Comparison of ENCODE assay signal across 7 mouse cellular contexts in genomic region chr2:179193507-179194160, GRCm38 (mm10).
DNase-seq lines count a peak whose midpoint lies in the region; ATAC-seq and TF ChIP-seq lines count a peak whose summit lies in the region.

No protein-coding gene starts in this region.

- 39% methylated on average over 9 of the region's 9 CpGs for WGBS in heart, adult 2 months
- 42% methylated on average over 9 of the region's 9 CpGs for WGBS in limb, embryonic 10.5 days
- WGBS in midbrain, embryonic 16.5 days = 31% methylated on average over 9 of the region's 9 CpGs
- 32% methylated on average over 9 of the region's 9 CpGs for WGBS in stomach, embryonic 15.5 days

- peak; percentile 46; the same call in 1 of the 2 replicates for ATAC-seq in midbrain, embryonic 16.5 days
- ATAC-seq in stomach, embryonic 15.5 days (ENCODE audit: insufficient read depth, low FRiP score, low read depth) = peak; percentile 47

- TF ChIP-seq POLR2A in heart, adult 2 months (IDR thresholded peaks at IDR 0.05; ENCODE audit: insufficient read depth, low read depth, low read length) = no peak

- no peaks in the 10 kb centered on the region for H3K27me3 ChIP-seq in heart, adult 2 months (ENCODE audit: control insufficient read depth, insufficient read depth, low read length)
- no peaks in the 10 kb centered on the region for H3K27me3 ChIP-seq in limb, embryonic 10.5 days (ENCODE audit: low read depth, poor library complexity, severe bottlenecking)
- peaks cover 3% of the 10 kb centered on the region; the same call in 1 of the 2 replicates for H3K27me3 ChIP-seq in midbrain, embryonic 16.5 days (ENCODE audit: control insufficient read depth, insufficient read depth, low read depth, low read length)
- H3K27me3 ChIP-seq in stomach, embryonic 15.5 days (replicated peaks) = no peaks in the 10 kb centered on the region

- no peaks in the 10 kb centered on the region for H3K79me2 ChIP-seq in heart, adult 2 months (replicated peaks; ENCODE audit: control insufficient read depth, insufficient read depth, low read length)

- H3K36me3 ChIP-seq in heart, adult 2 months (ENCODE audit: control insufficient read depth, insufficient read depth, low read length) = no peaks in the 10 kb centered on the region
- H3K36me3 ChIP-seq in limb, embryonic 10.5 days = no peaks in the 10 kb centered on the region
- H3K36me3 ChIP-seq in midbrain, embryonic 16.5 days (ENCODE audit: control insufficient read depth, insufficient read depth, low read length) = no peaks in the 10 kb centered on the region
- no peaks in the 10 kb centered on the region for H3K36me3 ChIP-seq in stomach, embryonic 15.5 days

- H3K4me1 ChIP-seq in heart, adult 2 months (ENCODE audit: control insufficient read depth, insufficient read depth, low read length) = no peaks in the 10 kb centered on the region
- no peaks in the 10 kb centered on the region for H3K4me1 ChIP-seq in limb, embryonic 10.5 days
- H3K4me1 ChIP-seq in midbrain, embryonic 16.5 days (ENCODE audit: control insufficient read depth, insufficient read depth, low read length) = peaks cover 13% of the 10 kb centered on the region
- H3K4me1 ChIP-seq in stomach, embryonic 15.5 days = no peaks in the 10 kb centered on the region

- H3K4me3 ChIP-seq in heart, adult 2 months = no peak overlapping the region
- no peak overlapping the region for H3K4me3 ChIP-seq in limb, embryonic 10.5 days
- H3K4me3 ChIP-seq in midbrain, embryonic 16.5 days (ENCODE audit: low read depth, low read length) = no peak overlapping the region
- no peak overlapping the region for H3K4me3 ChIP-seq in stomach, embryonic 15.5 days (replicated peaks)

- H3K4me2 ChIP-seq in midbrain, embryonic 16.5 days (ENCODE audit: low read length) = no peak overlapping the region
- no peak overlapping the region for H3K4me2 ChIP-seq in stomach, embryonic 15.5 days

- TF ChIP-seq EP300 in heart, adult 2 months (IDR thresholded peaks at IDR 0.05; ENCODE audit: insufficient read depth, low read depth, low read length) = 0 out of 2 replicates have a peak, but pooled peaks have one; percentile 30

- no peak overlapping the region for H3K27ac ChIP-seq in heart, adult 2 months
- no peak overlapping the region for H3K27ac ChIP-seq in limb, embryonic 10.5 days
- no peak overlapping the region for H3K27ac ChIP-seq in midbrain, embryonic 16.5 days (ENCODE audit: low read length)
- no peak overlapping the region for H3K27ac ChIP-seq in stomach, embryonic 15.5 days

- peak; percentile 31 to 62 for DNase-seq in adrenal gland, postnatal 4 days (ENCODE audit: low spot score in 2 of 2)
- peak; percentile 87 for DNase-seq in embryo, embryonic 9.5 days (ENCODE audit: extremely low spot score)
- peak; percentile 47 to 49 for DNase-seq in heart, adult 2 months
- peak; percentile 48 to 78 for DNase-seq in kidney, adult 8-10 months
- peak; percentile 94 for DNase-seq in limb, embryonic 10.5 days (ENCODE audit: low spot score)

- no peak overlapping the region for H3K9ac ChIP-seq in heart, adult 2 months (ENCODE audit: low read depth, low read length)
- H3K9ac ChIP-seq in midbrain, embryonic 16.5 days (ENCODE audit: low read depth, low read length) = no peak overlapping the region
- H3K9ac ChIP-seq in stomach, embryonic 15.5 days = no peak overlapping the region

- peak; percentile 80 for TF ChIP-seq CTCF in heart, adult 2 months (IDR thresholded peaks at IDR 0.05)

- H3K9me3 ChIP-seq in limb, embryonic 10.5 days (replicated peaks) = no peaks in the 10 kb centered on the region
- H3K9me3 ChIP-seq in midbrain, embryonic 16.5 days (replicated peaks; ENCODE audit: control insufficient read depth, low read length, poor library complexity, severe bottlenecking) = no peaks in the 10 kb centered on the region
- no peaks in the 10 kb centered on the region for H3K9me3 ChIP-seq in stomach, embryonic 15.5 days

- intact Hi-C loops in heart, adult 2 months (cut with DNase I) = loop anchor here (5.0 kb wide), 2 partner anchors 566 to 616 kb away; no protein-coding TSS in a partner anchor
